Mouse (Mus musculus) midbrain, embryonic 10.5 days (tissue): ENCODE results near the gene Lclat1. TPM values are rescaled to one million over a fixed set of nuclear protein-coding genes. Genes with fewer than 3 reads are reported as not detected.

Source experiments
- DNase-seq: peaks from one replicate; pipeline ENCODE4 v3.0.0-alpha.2; 2017; ENCODE audit warnings: low spot score
- H3K27ac ChIP-seq: fragments of 300-500 bp; sonication (generic); replicated peaks from 2 replicates; pipeline ENCODE4 v1.5.1; 2016; ENCODE audit warnings: mild to moderate bottlenecking
- H3K27me3 ChIP-seq: fragments of 300-500 bp; sonication (generic); 2 replicates; pipeline ENCODE4 v1.6.1; 2016; ENCODE audit warnings: low read depth, mild to moderate bottlenecking; ENCODE audit not compliant: poor library complexity, severe bottlenecking
- H3K36me3 ChIP-seq: fragments of 300-500 bp; sonication (generic); 2 replicates; pipeline ENCODE4 v1.6.1; 2016; ENCODE audit warnings: mild to moderate bottlenecking, moderate library complexity
- H3K4me1 ChIP-seq: fragments of 300-500 bp; sonication (generic); 2 replicates; pipeline ENCODE4 v1.6.1; 2016
- H3K4me3 ChIP-seq: fragments of 300-500 bp; sonication (generic); 2 replicates; pipeline ENCODE4 v1.5.1; 2016; ENCODE audit warnings: mild to moderate bottlenecking, moderate library complexity
- H3K9me3 ChIP-seq: fragments of 300-500 bp; sonication (generic); replicated peaks from 2 replicates; pipeline ENCODE4 v1.6.1; 2016; ENCODE audit warnings: mild to moderate bottlenecking
- WGBS: fragments of 180-500 bp; shearing (Covaris S2); methylation state at CpG from one replicate; pipeline ENCODE4 v1.1.7; 2016; 5-methylcytosine and 5-hydroxymethylcytosine counted together
- polyA plus RNA-seq: library from polyadenylated mRNA; unstranded; fragments of >200 nt; fragmentation: Nextera tagmentation; extraction: Ambion mirVana; gene quantifications from 2 replicates; pipeline ENCODE4 v1.2.1, GENCODE M21; 2016

Gene Lclat1
- polyA plus RNA-seq, 1 experiment from 2014 or later = 9.2 TPM

GRCm38 (mm10) chr17:73071725-73072263, 36.0 kb upstream of the Lclat1 start:
- Histone ChIP-seq H3K9me3 (no peaks in the 10 kb centered on the region), H3K4me1 (peaks cover 11% of the 10 kb centered on the region), H3K27me3 (no peaks in the 10 kb centered on the region), H3K27ac (no peak overlapping the region), H3K4me3 (no peak overlapping the region), H3K36me3 (no peaks in the 10 kb centered on the region)
- DNase-seq = no peak
- WGBS = 75% methylated on average over 5 of the region's 5 CpGs

- Histone ChIP-seq H3K4me3 (no peak overlapping the region), H3K27me3 (no peaks in the 10 kb centered on the region), H3K36me3 (no peaks in the 10 kb centered on the region), H3K27ac (no peak overlapping the region), H3K4me1 (peaks cover 11% of the 10 kb centered on the region), H3K9me3 (no peaks in the 10 kb centered on the region)
- DNase-seq = no peak
- WGBS = 63% methylated on average over 8 of the region's 8 CpGs
Observed at GRCm38 (mm10) chr17:73072286-73072685, 35.5 kb upstream of the Lclat1 start.

- no peak for DNase-seq
- Histone ChIP-seq H3K4me1 (peaks cover 8% of the 10 kb centered on the region; the same call in 1 of the 2 replicates), H3K36me3 (no peaks in the 10 kb centered on the region), H3K27ac (no peak overlapping the region), H3K4me3 (no peak overlapping the region), H3K27me3 (no peaks in the 10 kb centered on the region), H3K9me3 (no peaks in the 10 kb centered on the region)
- WGBS = 88% methylated on average over 3 of the region's 3 CpGs
Observed at GRCm38 (mm10) chr17:73074631-73075030, 33.2 kb upstream of the Lclat1 start.

GRCm38 (mm10) chr17:73075238-73075890, 32.4 kb upstream of the Lclat1 start:
- H3K4me1 ChIP-seq = peaks cover 8% of the 10 kb centered on the region; the same call in 1 of the 2 replicates
- no peak overlapping the region for H3K4me3 ChIP-seq
- no peaks in the 10 kb centered on the region for H3K27me3 ChIP-seq
- WGBS = 93% methylated on average over 9 of the region's 9 CpGs
- no peaks in the 10 kb centered on the region for H3K9me3 ChIP-seq
- H3K27ac ChIP-seq = no peak overlapping the region
- H3K36me3 ChIP-seq = no peaks in the 10 kb centered on the region
- no peak for DNase-seq

- H3K27ac ChIP-seq = no peak overlapping the region
Observed at GRCm38 (mm10) chr17:73077638-73078037, 30.1 kb upstream of the Lclat1 start.

GRCm38 (mm10) chr17:73081360-73082133, 26.2 kb upstream of the Lclat1 start:
- no peaks in the 10 kb centered on the region for H3K36me3 ChIP-seq
- H3K4me3 ChIP-seq = no peak overlapping the region
- H3K27ac ChIP-seq = no peak overlapping the region
- no peaks in the 10 kb centered on the region for H3K27me3 ChIP-seq
- DNase-seq = no peak
- 69% methylated on average over 9 of the region's 9 CpGs for WGBS
- H3K4me1 ChIP-seq = no peaks in the 10 kb centered on the region
- H3K9me3 ChIP-seq = no peaks in the 10 kb centered on the region

More at GRCm38 (mm10) chr17:73077638-73078037, 30.1 kb upstream of the Lclat1 start:
- Histone ChIP-seq H3K27me3 (no peaks in the 10 kb centered on the region), H3K4me1 (no peaks in the 10 kb centered on the region; the same call in 1 of the 2 replicates), H3K9me3 (no peaks in the 10 kb centered on the region), H3K36me3 (no peaks in the 10 kb centered on the region), H3K4me3 (no peak overlapping the region)
- DNase-seq = no peak
- WGBS = 82% methylated on average over 3 of the region's 3 CpGs

- no peaks in the 10 kb centered on the region for H3K36me3 ChIP-seq
- H3K4me1 ChIP-seq = no peaks in the 10 kb centered on the region
- no peak overlapping the region for H3K4me3 ChIP-seq
- DNase-seq = no peak
- no peak overlapping the region for H3K27ac ChIP-seq
- no peaks in the 10 kb centered on the region for H3K27me3 ChIP-seq
- 84% methylated on average over 4 of the region's 4 CpGs for WGBS
- H3K9me3 ChIP-seq = no peaks in the 10 kb centered on the region
Observed at GRCm38 (mm10) chr17:73082506-73083196, 25.1 kb upstream of the Lclat1 start.

GRCm38 (mm10) chr17:73087045-73087910, 20.5 kb upstream of the Lclat1 start:
- 74% methylated on average over 13 of the region's 13 CpGs for WGBS
- peaks cover 9% of the 10 kb centered on the region; the same call in 1 of the 2 replicates for H3K27me3 ChIP-seq
- DNase-seq = no peak
- H3K27ac ChIP-seq = no peak overlapping the region
- H3K4me1 ChIP-seq = no peaks in the 10 kb centered on the region
- H3K9me3 ChIP-seq = no peaks in the 10 kb centered on the region
- no peak overlapping the region for H3K4me3 ChIP-seq
- H3K36me3 ChIP-seq = no peaks in the 10 kb centered on the region

- no peaks in the 10 kb centered on the region for H3K9me3 ChIP-seq
- no peaks in the 10 kb centered on the region for H3K36me3 ChIP-seq
- H3K27ac ChIP-seq = no peak overlapping the region
- DNase-seq = no peak
- no peak overlapping the region for H3K4me3 ChIP-seq
- peaks cover 34% of the 10 kb centered on the region for H3K27me3 ChIP-seq
- peaks cover 12% of the 10 kb centered on the region for H3K4me1 ChIP-seq
- WGBS = 90% methylated on average over 8 of the region's 8 CpGs
Observed at GRCm38 (mm10) chr17:73091368-73091767, 16.4 kb upstream of the Lclat1 start.

- no peaks in the 10 kb centered on the region for H3K36me3 ChIP-seq
- H3K4me3 ChIP-seq = no peak overlapping the region
- H3K27me3 ChIP-seq = peaks cover 34% of the 10 kb centered on the region
- DNase-seq = no peak
- H3K4me1 ChIP-seq = peaks cover 12% of the 10 kb centered on the region
- no peak overlapping the region for H3K27ac ChIP-seq
- no peaks in the 10 kb centered on the region for H3K9me3 ChIP-seq
- WGBS = 84% methylated on average over 12 of the region's 12 CpGs
Observed at GRCm38 (mm10) chr17:73092103-73093097, 15.4 kb upstream of the Lclat1 start.

- H3K4me1 ChIP-seq = peaks cover 12% of the 10 kb centered on the region
- H3K9me3 ChIP-seq = no peaks in the 10 kb centered on the region
- no peak overlapping the region for H3K4me3 ChIP-seq
- no peak for DNase-seq
- H3K27ac ChIP-seq = no peak overlapping the region
- H3K27me3 ChIP-seq = peaks cover 34% of the 10 kb centered on the region
- H3K36me3 ChIP-seq = no peaks in the 10 kb centered on the region
- 90% methylated on average over 11 of the region's 11 CpGs for WGBS
Observed at GRCm38 (mm10) chr17:73095070-73095469, 12.7 kb upstream of the Lclat1 start.
